Mouse (Mus musculus) kidney, postnatal 0 days (tissue): ENCODE measurements around the gene Gpatch2l. TPM values are rescaled to one million over a fixed set of nuclear protein-coding genes. Genes with fewer than 3 reads are reported as not detected.
A peak's percentile ranks its signal among the peaks of the same experiment; 100 is the strongest.

Experiments
- ATAC-seq: fragments of 200-750 bp; cut with Nextera tagmentation; replicated peaks from 2 replicates; pipeline ENCODE4 v1.8.0; 2017; ENCODE audit warnings: low read depth, moderate number of reproducible peaks, moderate TSS enrichment, moderate library complexity; ENCODE audit not compliant: low FRiP score
- DNase-seq: peaks from one replicate; pipeline ENCODE4 v3.0.0-alpha.2; 2016; ENCODE audit warnings: low spot score
- H3K27ac ChIP-seq: fragments of 300-500 bp; sonication (generic); 2 replicates; pipeline ENCODE4 v1.5.1; 2014; ENCODE audit warnings: mild to moderate bottlenecking
- H3K27me3 ChIP-seq: fragments of 300-500 bp; sonication (generic); 2 replicates; pipeline ENCODE4 v1.6.1; 2014; ENCODE audit warnings: low read length, mixed read lengths; ENCODE audit not compliant: insufficient read depth
- H3K36me3 ChIP-seq: fragments of 300-500 bp; sonication (generic); 2 replicates; pipeline ENCODE4 v1.6.1; 2014; ENCODE audit warnings: low read length, mixed read lengths; ENCODE audit not compliant: insufficient read depth
- H3K4me1 ChIP-seq: fragments of 300-500 bp; sonication (generic); replicated peaks from 2 replicates; pipeline ENCODE4 v1.6.1; 2014; ENCODE audit warnings: antibody characterized with exemption, low read length, mixed read lengths; ENCODE audit not compliant: insufficient read depth
- H3K4me2 ChIP-seq: fragments of 300-500 bp; sonication (generic); 2 replicates; pipeline ENCODE4 v1.6.1; 2014; ENCODE audit warnings: mild to moderate bottlenecking, low read length, moderate library complexity, mixed read lengths
- H3K4me3 ChIP-seq: fragments of 300-500 bp; sonication (generic); replicated peaks from 2 replicates; pipeline ENCODE4 v1.5.1; 2014; ENCODE audit warnings: low read depth, low read length
- H3K9ac ChIP-seq: fragments of 300-500 bp; sonication (generic); 2 replicates; pipeline ENCODE4 v1.6.1; 2014; ENCODE audit warnings: low read depth, low read length
- H3K9me3 ChIP-seq: fragments of 300-500 bp; sonication (generic); replicated peaks from 2 replicates; pipeline ENCODE4 v1.6.1; 2016; ENCODE audit warnings: low read length, inconsistent platforms, mixed read lengths
- CTCF ChIP-seq: IDR thresholded peaks from 2 replicates; pipeline ENCODE4 v1.5.1; 2016; ENCODE audit warnings: antibody characterized with exemption, low read depth, mild to moderate bottlenecking, moderate library complexity
- WGBS: fragments of 180-500 bp; shearing (Covaris S2); extraction: QIAGEN DNeasy Blood & Tissue Kit; methylation state at CpG from one replicate; pipeline ENCODE4 v1.1.7; 2014; 5-methylcytosine and 5-hydroxymethylcytosine counted together
- polyA plus RNA-seq: library from polyadenylated mRNA; unstranded; fragments of >200 nt; fragmentation: Nextera tagmentation; extraction: Ambion mirVana; gene quantifications from 2 replicates; pipeline ENCODE4 v1.2.1, GENCODE M21; 2015

Gene Gpatch2l
- polyA plus RNA-seq, 1 experiment from 2014 or later = 10.8 TPM

DNA sequence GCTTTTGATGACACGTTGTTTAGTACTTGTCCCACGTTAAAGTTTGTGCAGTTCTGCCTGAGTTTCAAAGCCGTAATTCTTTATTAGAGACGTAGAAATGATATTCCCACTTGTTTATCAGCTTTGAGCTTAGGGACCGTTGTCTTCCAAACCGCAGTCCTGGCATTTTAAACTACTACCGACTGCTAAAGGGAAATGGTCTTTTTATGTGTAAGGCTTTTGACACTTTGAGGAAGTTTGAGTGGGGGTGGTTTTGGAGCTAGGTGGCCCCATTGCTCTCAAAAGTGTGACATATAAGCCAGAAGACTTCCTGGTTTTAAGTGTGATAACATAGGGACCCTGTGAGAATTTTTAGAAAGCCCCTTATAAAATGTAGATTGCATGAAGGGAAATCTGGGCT is 905 bp downstream of the Gpatch2l start:
- no peaks in the 10 kb centered on the region for H3K27me3 ChIP-seq
- peak overlapping the region; percentile 72 for H3K4me3 ChIP-seq
- H3K9me3 ChIP-seq = no peaks in the 10 kb centered on the region
- 8% methylated on average over 7 of the region's 7 CpGs for WGBS
- H3K9ac ChIP-seq = peak overlapping the region; percentile 83
- peak overlapping the region; percentile 67 for H3K4me2 ChIP-seq
- H3K27ac ChIP-seq = no peak overlapping the region
- TF ChIP-seq CTCF = no peak
- ATAC-seq (no peak), DNase-seq (peak; percentile 25)
- peaks cover 2% of the 10 kb centered on the region; the same call in 1 of the 2 replicates for H3K4me1 ChIP-seq
- H3K36me3 ChIP-seq = 0 out of 2 replicates have a peak, but pooled peaks cover 5% of the 10 kb centered on the region

DNA sequence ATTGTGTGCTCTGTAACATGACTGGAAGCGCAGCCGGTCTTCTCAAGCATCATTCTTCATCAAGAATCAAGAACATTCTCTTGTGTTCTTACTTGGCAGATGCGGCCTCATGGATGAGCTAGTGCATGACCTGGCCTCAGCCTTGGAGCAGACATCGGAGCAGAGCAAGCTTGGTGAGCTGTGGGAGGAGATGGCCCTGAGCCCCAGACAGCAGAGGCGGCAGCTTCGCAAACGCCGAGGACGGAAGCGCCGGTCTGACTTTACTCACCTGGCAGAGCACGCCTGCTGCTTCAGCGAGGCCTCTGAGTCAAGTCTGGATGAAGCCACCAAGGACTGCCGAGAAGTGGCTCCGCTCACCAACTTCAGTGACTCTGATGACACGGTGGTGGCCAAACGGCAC is 2.3 kb downstream of the Gpatch2l start:
- Histone ChIP-seq H3K9me3 (no peaks in the 10 kb centered on the region), H3K9ac (no peak overlapping the region), H3K36me3 (0 out of 2 replicates have a peak, but pooled peaks cover 5% of the 10 kb centered on the region), H3K4me1 (peaks cover 2% of the 10 kb centered on the region; the same call in 1 of the 2 replicates), H3K4me3 (no peak overlapping the region), H3K27me3 (no peaks in the 10 kb centered on the region), H3K4me2 (no peak overlapping the region), H3K27ac (no peak overlapping the region)
- WGBS = 92% methylated on average over 17 of the region's 17 CpGs
- no peak for TF ChIP-seq CTCF
- DNase-seq (no peak), ATAC-seq (no peak)

DNA sequence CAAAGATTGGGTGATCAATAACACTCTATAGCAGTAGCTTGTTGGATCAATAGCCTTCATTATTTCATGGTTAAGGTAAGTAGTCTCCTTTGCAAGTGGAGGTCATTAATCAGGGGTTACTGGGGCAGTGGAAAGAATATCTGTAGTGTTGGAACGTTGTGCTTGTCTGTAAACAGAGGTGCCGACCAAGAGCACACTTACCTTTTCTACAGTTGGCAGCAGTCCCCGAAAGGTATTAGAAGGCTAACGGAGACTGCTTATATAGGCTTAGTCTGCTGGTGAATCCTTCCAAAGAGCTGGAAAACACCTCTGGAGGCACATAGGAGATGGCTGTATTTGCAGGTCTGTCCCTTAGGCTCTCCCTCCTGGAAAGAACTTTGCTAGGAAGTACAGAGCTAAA is 8.5 kb downstream of the Gpatch2l start:
- Histone ChIP-seq H3K4me3 (no peak overlapping the region), H3K36me3 (0 out of 2 replicates have a peak, but pooled peaks cover 8% of the 10 kb centered on the region), H3K9ac (no peak overlapping the region), H3K27me3 (no peaks in the 10 kb centered on the region), H3K27ac (no peak overlapping the region), H3K9me3 (no peaks in the 10 kb centered on the region), H3K4me2 (no peak overlapping the region), H3K4me1 (no peaks in the 10 kb centered on the region)
- WGBS = 83% methylated on average over 4 of the region's 4 CpGs
- DNase-seq = no peak
- no peak for TF ChIP-seq CTCF
- no peak for ATAC-seq

DNA sequence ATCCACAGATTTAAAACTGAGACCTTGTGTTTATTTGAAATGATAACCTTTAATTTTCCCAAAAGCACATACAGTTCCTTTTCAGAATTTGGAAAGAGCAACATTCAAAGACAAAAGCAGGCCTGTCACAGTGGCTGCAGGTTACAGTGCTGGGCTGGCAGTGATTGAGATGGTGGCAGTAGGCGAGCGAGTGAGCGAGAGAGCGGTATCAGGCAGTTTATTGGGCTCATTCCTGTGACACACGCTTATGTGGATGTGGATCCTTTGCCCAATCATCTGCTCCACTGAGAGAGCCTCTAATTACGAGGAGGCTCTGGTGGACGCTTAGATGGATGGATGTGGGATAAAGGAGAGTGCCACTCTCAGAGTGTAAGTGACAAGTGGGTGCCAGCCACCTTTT is 13.3 kb downstream of the Gpatch2l start:
- H3K27me3 ChIP-seq = no peaks in the 10 kb centered on the region
- H3K27ac ChIP-seq = no peak overlapping the region
- no peak overlapping the region for H3K4me2 ChIP-seq
- no peaks in the 10 kb centered on the region for H3K9me3 ChIP-seq
- no peaks in the 10 kb centered on the region for H3K4me1 ChIP-seq
- 0 out of 2 replicates have a peak, but pooled peaks cover 3% of the 10 kb centered on the region for H3K36me3 ChIP-seq
- WGBS = 90% methylated on average over 7 of the region's 7 CpGs
- DNase-seq (no peak), ATAC-seq (no peak)
- no peak for TF ChIP-seq CTCF
- no peak overlapping the region for H3K4me3 ChIP-seq
- H3K9ac ChIP-seq = no peak overlapping the region

DNA sequence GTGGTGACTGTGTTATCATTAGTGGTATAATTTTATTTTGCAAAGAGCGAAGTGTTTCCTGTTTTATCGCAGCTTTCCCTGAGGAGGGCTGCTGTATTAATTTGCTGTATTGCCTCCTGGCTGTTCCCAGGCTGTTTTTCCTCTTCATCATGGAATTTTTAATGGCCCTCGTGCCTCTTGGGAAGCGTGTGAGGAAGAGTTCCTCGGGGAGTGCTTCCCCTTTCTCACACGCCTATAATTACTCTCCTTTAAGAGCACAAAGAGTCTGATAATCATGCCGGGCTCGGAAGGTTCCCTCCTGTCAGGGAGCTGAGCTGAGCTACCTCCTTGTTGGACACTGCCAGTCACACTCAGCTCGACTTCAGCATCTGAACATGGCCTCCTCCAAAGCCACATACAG is 30.0 kb downstream of the Gpatch2l start:
- ATAC-seq = no peak
- TF ChIP-seq CTCF = no peak

DNA sequence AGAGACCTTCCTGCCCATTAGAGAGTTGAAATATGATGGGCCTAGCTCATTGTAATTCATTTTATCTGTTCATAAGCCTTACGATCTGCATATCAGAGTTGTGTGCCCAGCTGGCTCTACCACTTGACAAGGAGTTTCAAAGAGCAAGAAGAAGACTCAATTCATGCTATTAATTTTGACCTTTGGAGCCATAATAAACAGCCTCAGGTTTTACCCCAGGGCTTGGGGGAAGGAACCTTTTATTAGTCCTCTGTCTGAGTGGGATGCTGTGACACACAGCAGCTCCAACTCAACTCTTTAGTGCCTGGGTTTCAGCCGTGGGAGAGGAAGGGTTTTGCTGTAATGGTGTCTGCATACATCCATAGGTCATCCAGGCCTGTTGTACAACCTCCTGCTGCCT is 32.6 kb downstream of the Gpatch2l start:
- TF ChIP-seq CTCF = no peak
- no peak for ATAC-seq
- WGBS = 60% methylated on average over 2 of the region's 2 CpGs
- H3K36me3 ChIP-seq = peaks cover 26% of the 10 kb centered on the region
- H3K27ac ChIP-seq = no peak overlapping the region
- H3K4me1 ChIP-seq = no peaks in the 10 kb centered on the region
- no peak for DNase-seq
- no peak overlapping the region for H3K4me2 ChIP-seq
- H3K4me3 ChIP-seq = no peak overlapping the region
- H3K9ac ChIP-seq = no peak overlapping the region
- H3K27me3 ChIP-seq = no peaks in the 10 kb centered on the region
- H3K9me3 ChIP-seq = no peaks in the 10 kb centered on the region

More for the DNA sequence above, 30.0 kb downstream of the Gpatch2l start:
- H3K36me3 ChIP-seq = peaks cover 29% of the 10 kb centered on the region
- WGBS = 55% methylated on average over 9 of the region's 9 CpGs
- no peaks in the 10 kb centered on the region for H3K4me1 ChIP-seq
- no peak overlapping the region for H3K9ac ChIP-seq
- H3K9me3 ChIP-seq = no peaks in the 10 kb centered on the region
- no peaks in the 10 kb centered on the region for H3K27me3 ChIP-seq
- no peak overlapping the region for H3K4me3 ChIP-seq
- H3K4me2 ChIP-seq = no peak overlapping the region
- DNase-seq = no peak
- no peak overlapping the region for H3K27ac ChIP-seq

DNA sequence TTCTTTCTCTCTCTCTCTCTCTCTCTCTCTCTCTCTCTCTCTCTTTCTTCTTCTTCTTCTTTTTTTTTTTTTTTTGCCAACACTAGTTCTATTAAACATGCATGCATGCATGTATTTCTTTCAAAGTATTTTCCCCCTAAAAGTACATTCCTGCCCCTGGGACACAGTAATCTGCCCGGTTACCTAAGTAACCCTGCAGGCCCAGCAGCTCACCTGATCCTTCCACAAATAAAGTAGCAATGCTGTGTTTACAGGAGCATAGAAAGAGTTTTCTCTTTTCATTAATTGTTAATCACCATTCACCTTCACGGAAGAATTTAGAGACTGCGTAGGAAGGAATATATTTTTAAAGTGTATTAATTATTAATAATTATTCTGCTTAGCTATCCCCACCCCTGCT is 34.1 kb downstream of the Gpatch2l start:
- Histone ChIP-seq H3K9ac (no peak overlapping the region), H3K4me2 (no peak overlapping the region), H3K4me3 (no peak overlapping the region), H3K4me1 (no peaks in the 10 kb centered on the region), H3K27ac (no peak overlapping the region), H3K36me3 (peaks cover 12% of the 10 kb centered on the region), H3K9me3 (no peaks in the 10 kb centered on the region), H3K27me3 (no peaks in the 10 kb centered on the region)
- no peak for TF ChIP-seq CTCF
- DNase-seq = no peak
- no peak for ATAC-seq
- 68% methylated on average over 3 of the region's 3 CpGs for WGBS
